Mouse (Mus musculus) right cerebral cortex, postnatal 25 days (tissue): ENCODE measurements around the gene Plcb3.
A peak's percentile ranks its signal among the peaks of the same experiment; 100 is the strongest.

Source experiments
- DNase-seq: peaks from one replicate; pipeline ENCODE4 v3.0.0; 2022

Plcb3 gene

GRCm38 (mm10) chr19:6990712-6991111, 14.4 kb upstream of the Plcb3 start:
- no peak for DNase-seq

DNA sequence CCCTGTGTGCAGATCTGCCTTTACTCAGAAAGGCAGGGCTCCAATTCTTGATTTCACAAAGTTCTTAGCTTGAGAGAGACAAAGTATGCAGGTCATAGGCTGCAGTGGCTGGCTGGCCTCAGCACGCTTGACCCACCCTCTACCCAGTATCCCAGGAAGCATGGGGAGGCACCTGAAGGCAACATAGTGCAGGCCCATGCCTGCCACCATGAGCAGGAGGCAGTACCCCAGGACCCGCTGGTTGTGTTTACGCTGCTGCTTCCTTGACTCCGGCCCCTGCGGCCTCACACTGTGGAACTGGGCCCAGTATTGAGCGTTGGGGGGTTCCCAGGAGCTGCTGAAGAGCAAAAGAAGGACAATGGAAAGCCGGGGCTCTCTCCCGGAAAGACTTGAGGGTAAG, 13.0 kb upstream of the Plcb3 start:
- DNase-seq = no peak

DNA sequence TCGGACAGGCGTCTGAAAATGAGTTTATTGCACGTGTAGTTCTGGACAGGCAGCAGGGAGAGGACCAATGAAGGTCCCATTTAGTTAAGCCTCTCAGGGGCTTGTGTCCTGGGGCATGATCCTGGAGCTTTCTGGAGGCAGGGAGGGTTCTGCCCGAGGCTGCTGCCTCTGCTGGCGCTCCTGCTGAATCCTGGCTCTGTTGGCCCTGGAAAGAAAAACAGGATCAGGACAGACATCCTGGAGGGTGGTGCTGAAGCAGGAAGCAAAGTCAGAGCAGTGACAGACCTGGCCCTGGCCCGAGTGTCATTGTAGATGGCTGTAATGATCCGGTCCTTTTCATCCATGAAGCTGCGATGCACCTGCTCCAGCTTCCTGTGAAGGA, 11.6 kb upstream of the Plcb3 start:
- no peak for DNase-seq

GRCm38 (mm10) chr19:6987061-6987903, 11.0 kb upstream of the Plcb3 start, which contains the start of gene Vegfb:
Gene Vegfb, minus strand, starts transcription at chr19:6987651.
- DNase-seq = peak; percentile 70

GRCm38 (mm10) chr19:6985951-6986708, 9.9 kb upstream of the Plcb3 start:
- no peak for DNase-seq

GRCm38 (mm10) chr19:6985300-6985699, 9.0 kb upstream of the Plcb3 start:
- no peak for DNase-seq

DNA sequence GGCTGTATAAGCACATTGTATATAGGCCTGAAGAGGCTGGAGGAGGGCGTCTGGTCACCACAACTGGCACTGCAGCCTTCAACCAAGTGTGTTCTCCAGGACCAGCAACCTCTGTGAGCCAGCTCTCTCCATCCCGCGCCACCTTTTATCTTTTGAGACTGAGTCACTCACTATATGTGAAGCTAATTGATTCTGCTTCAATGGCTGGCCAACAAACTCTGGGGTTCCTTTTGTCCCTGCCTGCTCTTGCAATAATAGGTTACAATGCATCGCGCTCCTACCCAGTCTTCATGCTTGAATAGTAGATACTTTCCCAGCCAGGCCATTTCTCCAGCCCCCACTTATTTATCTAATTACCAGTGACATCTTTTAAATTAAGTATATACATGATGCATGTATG, 7.4 kb upstream of the Plcb3 start:
- no peak for DNase-seq

DNA sequence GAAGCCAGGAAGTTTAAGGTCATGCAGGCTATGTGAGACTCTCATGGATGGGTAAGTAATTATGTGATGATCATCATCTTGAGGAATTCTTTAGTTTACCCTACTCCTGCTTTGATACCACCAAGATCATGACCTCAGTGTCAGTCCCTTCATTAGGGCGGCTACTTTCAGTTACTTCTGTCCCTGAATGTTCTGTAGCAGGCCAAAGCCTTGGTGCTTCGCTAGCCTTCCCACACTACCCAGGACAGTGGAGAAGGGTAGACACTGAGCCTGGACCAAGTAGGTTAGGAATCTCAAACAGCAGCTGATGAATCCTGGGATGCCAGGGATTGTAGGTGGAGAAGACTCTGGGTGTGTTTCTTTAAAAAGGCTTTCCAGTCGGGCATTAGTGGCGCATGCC, 5.2 kb upstream of the Plcb3 start:
- DNase-seq = no peak

DNA sequence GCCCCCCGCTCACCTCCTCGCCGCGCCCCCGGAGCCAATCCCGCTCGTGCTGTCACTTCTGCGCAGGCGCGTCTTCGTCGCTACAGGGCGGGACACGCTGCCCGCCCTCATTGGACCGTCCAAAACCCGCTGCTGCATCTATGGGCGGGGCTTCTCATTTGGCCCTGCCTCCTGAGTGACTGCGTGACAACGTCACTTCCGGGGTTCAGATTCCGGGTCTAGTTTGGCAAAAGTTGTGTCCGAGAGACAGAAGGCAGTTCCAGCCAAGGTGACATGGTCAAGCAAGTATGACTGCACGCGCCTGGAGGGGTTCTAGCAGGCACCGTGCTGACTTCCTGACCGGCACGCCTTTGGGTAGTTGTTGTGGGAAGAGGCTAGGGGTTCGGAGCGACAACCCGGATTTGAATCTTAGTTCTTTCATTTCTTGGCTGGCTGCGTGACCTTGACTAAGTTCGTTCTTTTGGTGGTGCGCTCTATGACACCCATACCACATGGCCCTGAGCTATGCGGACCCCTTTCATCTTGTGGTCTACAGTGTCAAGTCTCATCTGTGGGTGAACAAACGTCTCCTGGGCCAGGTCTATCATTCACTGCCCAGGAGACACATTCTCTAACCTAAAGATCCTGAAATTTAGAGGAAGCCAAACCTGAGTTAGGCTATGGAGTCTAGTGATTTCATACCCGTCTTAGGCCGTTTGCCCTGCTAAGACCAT, 4.3 kb upstream of the Plcb3 start, which contains the start of gene Fkbp2:
TSS of gene Fkbp2 (minus strand) at position 121 of the 713 bp plus-strand sequence.
- peak; percentile 99 for DNase-seq

GRCm38 (mm10) chr19:6979486-6980380, 3.5 kb upstream of the Plcb3 start:
- peak; percentile 99 for DNase-seq

- no peak for DNase-seq
These were observed 2.8 kb upstream of the Plcb3 start for GRCm38 (mm10) chr19:6979001-6979479.

DNA sequence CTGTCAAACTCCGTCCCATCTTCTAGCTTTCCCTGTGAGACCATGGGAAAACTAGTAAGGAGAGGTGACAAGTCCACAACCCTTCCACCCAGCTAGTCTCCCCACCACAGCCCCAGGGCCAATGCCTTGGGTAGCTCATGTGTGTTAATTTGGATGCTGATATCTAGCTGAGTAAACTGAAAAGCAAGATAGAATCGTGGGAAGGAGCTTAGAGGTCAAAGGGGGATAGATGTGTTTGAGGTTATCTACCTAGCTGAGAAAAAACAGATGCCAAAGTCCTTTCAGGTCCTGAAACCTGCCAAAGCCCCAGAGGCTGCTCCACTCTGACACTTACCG, 2.3 kb upstream of the Plcb3 start:
- no peak for DNase-seq

DNA sequence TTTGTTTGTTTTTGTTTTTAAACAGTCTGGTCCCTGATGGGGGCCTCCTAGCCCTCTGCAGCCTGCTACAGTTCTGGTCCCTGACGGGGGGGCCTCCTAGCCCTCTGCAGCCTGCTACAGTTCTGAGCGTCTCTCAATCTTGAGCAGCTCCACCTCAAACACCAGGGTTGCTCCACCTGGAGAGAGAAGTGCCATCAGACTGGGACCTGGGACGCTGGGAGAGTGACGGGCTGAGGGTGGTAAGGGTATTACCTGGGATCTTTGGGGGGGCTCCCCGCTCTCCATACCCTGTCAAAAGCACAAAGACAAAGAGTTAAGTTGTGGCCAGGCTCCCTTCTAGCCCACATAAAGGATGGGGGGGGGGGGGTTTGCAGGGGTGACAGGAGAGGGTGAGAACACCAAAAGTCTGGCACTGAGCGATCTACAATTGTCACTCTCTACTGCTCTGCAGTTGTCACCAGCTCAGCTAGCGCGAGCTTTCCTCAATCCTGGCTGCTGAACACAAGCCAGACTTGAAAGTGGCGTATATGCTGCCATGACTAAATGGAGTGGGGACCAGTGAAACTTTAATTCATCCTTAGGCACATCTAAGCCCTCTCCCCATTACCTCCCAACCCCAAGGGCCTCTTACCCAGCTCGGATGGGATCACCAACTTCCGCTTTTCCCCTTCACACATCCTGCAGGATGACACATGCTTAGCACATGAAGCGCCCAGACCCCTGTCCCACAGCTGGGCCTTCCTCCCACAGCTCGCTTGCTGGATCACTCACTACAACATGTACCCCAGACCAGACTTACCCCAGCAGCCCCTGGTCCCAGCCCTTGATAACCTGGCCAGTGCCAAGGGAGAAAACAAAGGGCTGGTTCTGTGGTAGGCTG, 1.7 kb upstream of the Plcb3 start:
- no peak for DNase-seq

DNA sequence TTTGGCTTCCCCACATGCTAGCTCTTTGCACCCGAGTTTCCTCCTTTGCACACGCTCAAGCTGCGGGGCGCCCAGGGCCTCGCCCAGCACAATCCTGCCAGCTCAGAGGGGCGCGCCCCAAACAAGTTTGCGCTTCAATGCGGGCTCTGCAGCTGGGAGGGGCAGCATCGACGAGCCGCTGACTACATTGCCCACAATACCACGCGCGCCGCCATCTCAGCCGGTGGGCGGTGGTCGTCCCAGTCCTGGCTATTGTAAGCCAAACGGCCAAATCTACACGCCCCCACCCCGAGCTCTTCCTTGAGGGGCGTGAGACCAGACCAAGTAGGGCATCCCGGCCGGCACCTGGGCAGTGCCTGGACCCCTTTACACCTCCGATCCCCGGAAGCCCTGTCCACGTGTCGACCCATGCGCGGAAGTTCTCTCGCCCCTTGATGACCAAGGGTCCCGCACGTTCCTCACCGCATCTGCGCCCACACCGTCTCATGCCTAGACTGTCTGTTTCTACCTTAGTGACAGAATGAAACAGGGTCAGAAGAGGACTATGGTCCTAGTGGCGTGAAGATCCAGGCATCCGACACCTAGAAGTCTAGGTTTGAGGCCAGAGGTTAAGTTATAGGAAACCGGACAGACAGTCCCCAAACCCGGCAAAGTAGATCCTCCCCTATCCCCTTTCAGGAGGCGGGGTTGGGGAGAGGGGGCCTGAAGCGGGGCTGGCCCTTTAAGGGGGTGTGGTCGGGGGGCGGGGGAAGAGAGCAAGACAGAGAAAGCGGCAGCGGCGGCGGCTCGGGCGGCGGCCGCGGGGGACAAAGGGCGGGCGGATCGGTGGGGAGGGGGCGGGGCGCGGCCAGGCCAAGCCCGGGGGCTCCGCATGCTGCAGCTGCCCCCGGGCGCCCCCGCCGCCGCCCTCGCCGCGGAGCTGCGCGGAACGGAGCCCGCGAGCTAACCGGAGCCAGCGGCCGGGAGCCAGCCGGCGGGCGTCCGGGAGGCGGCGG, 1.8 kb downstream of the Plcb3 start, which contains the start of gene Ppp1r14b:
TSS of gene Ppp1r14b (plus strand) at position 758 of the 995 bp plus-strand sequence.
- DNase-seq = peak; percentile 84

- DNase-seq = no peak
These were observed 2.6 kb downstream of the Plcb3 start for GRCm38 (mm10) chr19:6973581-6974190.

GRCm38 (mm10) chr19:6972247-6972917, 3.9 kb downstream of the Plcb3 start:
- DNase-seq = no peak

- DNase-seq = no peak
These were observed 4.6 kb downstream of the Plcb3 start for GRCm38 (mm10) chr19:6971644-6972043.

- DNase-seq = no peak
These were observed 5.7 kb downstream of the Plcb3 start for GRCm38 (mm10) chr19:6970460-6971085.
